Mouse (Mus musculus) kidney, adult 2 months (tissue): ENCODE results near the gene Krt87. TPM values are rescaled to one million over a fixed set of nuclear protein-coding genes. Genes with fewer than 3 reads are reported as not detected.

Experiments
- DNase-seq: peaks from one replicate; pipeline ENCODE4 v3.0.0; 2021
- H3K27ac ChIP-seq: fragments of 200-500 bp; 2 replicates; pipeline ENCODE4 v1.5.1; 2012; ENCODE audit warnings: low read depth, low read length, control low read depth, inconsistent platforms; ENCODE audit not compliant: insufficient read depth
- H3K27me3 ChIP-seq: fragments of 200-500 bp; replicated peaks from 2 replicates; pipeline ENCODE4 v1.6.1; 2012; ENCODE audit warnings: mild to moderate bottlenecking, moderate library complexity, low read length, inconsistent platforms; ENCODE audit not compliant: control insufficient read depth, insufficient read depth
- H3K36me3 ChIP-seq: fragments of 200-500 bp; 2 replicates; pipeline ENCODE4 v1.6.1; 2012; ENCODE audit warnings: mild to moderate bottlenecking, moderate library complexity, low read length, inconsistent platforms; ENCODE audit not compliant: control insufficient read depth, insufficient read depth
- H3K4me1 ChIP-seq: fragments of 200-500 bp; 2 replicates; pipeline ENCODE4 v1.6.1; 2011; ENCODE audit warnings: low read length; ENCODE audit not compliant: control insufficient read depth, insufficient read depth
- H3K4me3 ChIP-seq: fragments of 200-500 bp; 2 replicates; pipeline ENCODE4 v1.5.1; 2011; ENCODE audit warnings: mild to moderate bottlenecking, low read depth, low read length, control low read depth; ENCODE audit not compliant: insufficient read depth
- CTCF ChIP-seq: fragments of 200-500 bp; conservative IDR thresholded peaks from 2 replicates; pipeline ENCODE4 v1.5.1; 2011; ENCODE audit warnings: low read depth, mild to moderate bottlenecking, control low read depth, low read length, moderate library complexity, mixed read lengths; ENCODE audit not compliant: insufficient read depth, insufficient read length
- POLR2A ChIP-seq: fragments of 200-500 bp; IDR thresholded peaks from one replicate; pipeline ENCODE4 v1.6.1; 2011; ENCODE audit warnings: low read depth, low read length, control low read depth
- WGBS: fragments of 180-500 bp; shearing (Covaris S2); methylation state at CpG from one replicate; pipeline ENCODE4 v1.1.7; 2018; 5-methylcytosine and 5-hydroxymethylcytosine counted together
- polyA plus RNA-seq: library from polyadenylated mRNA; depleted of rRNA; stranded (reverse); fragments of >200 nt; gene quantifications from 2 replicates; pipeline ENCODE4 v1.2.3, GENCODE M21; 2012; rRNA removed

The Krt87 gene
- polyA plus RNA-seq, 1 experiment = not detected

DNA sequence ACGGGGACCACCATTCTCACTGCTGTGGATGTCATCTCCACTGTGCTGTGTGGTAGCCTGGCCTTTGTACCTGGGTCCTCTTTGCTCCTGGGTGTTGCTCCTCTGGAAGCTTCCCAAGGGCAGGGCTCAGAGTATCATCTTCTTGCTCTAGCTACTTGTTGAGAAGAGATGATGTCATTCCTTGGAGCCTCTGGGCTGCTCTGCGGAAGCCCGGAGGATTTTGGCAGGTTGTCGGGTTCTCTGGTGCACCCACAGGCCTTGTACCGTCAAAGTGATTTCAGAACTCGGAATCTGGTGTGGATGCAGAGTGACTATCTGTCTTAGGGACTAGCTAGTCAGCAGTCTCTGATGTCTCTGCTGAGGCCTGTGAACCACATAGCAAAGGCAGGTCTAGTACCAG is 53.5 kb downstream of the Krt87 start:
- no peaks in the 10 kb centered on the region for H3K4me1 ChIP-seq
- H3K27ac ChIP-seq = no peak overlapping the region
- no peak for DNase-seq
- no peak overlapping the region for H3K4me3 ChIP-seq
- 85% methylated on average over 6 of the region's 6 CpGs for WGBS
- H3K27me3 ChIP-seq = no peaks in the 10 kb centered on the region
- no peak for TF ChIP-seq CTCF
- TF ChIP-seq POLR2A = no peak
- no peaks in the 10 kb centered on the region for H3K36me3 ChIP-seq

DNA sequence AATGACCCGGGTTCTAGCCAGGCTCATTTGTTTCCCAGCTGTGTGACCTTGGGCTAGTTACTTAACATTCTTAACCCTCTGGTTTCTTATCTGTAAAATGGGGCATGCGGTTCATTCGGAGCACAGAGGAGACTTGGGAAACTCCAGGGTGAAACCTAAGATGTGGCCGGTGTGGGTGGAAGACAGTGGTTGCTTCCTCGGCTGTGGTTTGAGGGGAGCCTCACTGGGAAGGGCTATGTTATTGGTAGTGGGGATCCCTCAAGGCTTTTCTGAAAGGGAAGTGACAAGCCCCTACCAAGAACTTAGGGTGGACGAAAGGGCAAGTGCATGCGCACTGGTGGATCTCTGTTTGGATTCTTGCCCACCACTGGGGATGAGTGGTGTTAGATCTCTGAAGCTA is 54.0 kb downstream of the Krt87 start:
- H3K27me3 ChIP-seq = no peaks in the 10 kb centered on the region
- WGBS = 68% methylated on average over 7 of the region's 7 CpGs
- H3K4me1 ChIP-seq = no peaks in the 10 kb centered on the region
- H3K36me3 ChIP-seq = no peaks in the 10 kb centered on the region
- no peak overlapping the region for H3K27ac ChIP-seq
- TF ChIP-seq POLR2A = no peak
- TF ChIP-seq CTCF = no peak
- DNase-seq = no peak
- no peak overlapping the region for H3K4me3 ChIP-seq

DNA sequence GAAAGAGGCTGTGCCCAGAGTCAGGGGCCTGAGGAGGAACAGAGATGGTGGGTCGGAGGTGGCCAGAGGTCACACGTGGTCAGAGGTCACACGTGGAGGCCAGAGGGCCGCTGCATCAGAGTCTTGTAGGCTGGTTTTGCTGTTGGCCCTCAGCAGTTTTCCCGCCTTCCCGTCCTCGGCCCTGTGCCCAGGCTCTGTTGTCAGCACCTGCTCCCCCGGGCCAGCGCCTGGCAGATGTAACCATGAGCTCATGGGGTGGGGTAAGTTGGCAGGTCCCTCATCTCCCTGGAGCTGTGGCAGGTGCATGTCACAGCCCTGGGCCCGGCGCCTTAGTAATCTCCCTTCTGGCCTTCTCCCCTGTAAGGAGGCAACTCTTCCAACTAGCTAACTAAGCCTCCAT is 55.8 kb downstream of the Krt87 start:
- WGBS = 89% methylated on average over 11 of the region's 11 CpGs
- no peak overlapping the region for H3K27ac ChIP-seq

DNA sequence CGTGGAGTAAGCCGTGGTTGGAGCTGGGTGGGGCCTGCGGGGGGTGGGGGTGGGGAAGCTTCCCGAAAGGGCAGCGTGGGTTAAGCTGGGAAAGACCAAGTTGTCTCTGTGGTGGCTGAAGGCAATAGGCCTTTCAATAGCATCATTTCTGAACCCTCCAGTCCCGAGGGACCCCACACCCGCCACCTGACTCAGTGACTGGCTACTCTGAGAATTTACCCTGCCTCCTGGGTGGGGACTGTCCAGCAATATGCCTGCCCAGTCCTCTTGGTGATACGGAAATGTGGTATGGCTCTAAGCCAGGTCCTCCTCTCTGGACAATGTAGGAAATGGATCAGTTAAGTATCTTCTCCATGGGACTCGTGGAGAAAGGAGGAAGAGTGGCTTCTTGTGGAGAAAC is 56.8 kb downstream of the Krt87 start:
- 58% methylated on average over 9 of the region's 9 CpGs for WGBS
- no peak overlapping the region for H3K4me3 ChIP-seq
- H3K36me3 ChIP-seq = no peaks in the 10 kb centered on the region
- H3K4me1 ChIP-seq = peaks cover 5% of the 10 kb centered on the region
- TF ChIP-seq CTCF = no peak
- TF ChIP-seq POLR2A = no peak
- peak; percentile 79 for DNase-seq
- H3K27ac ChIP-seq = no peak overlapping the region
- no peaks in the 10 kb centered on the region for H3K27me3 ChIP-seq

More for the DNA sequence above, 55.8 kb downstream of the Krt87 start:
- Histone ChIP-seq H3K4me3 (no peak overlapping the region), H3K36me3 (no peaks in the 10 kb centered on the region), H3K4me1 (no peaks in the 10 kb centered on the region), H3K27me3 (no peaks in the 10 kb centered on the region)
- TF ChIP-seq POLR2A = no peak
- TF ChIP-seq CTCF = no peak
- no peak for DNase-seq

Other genes starting within 250 kb of the Krt87 start
- 6.2 and 7.0 TPM in 2 replicates for gene Grasp, start 214.6 kb downstream of the Krt87 start, polyA plus RNA-seq
- gene Nr4a1, start 184.5 kb downstream of the Krt87 start, polyA plus RNA-seq = 4.9 and 5.7 TPM in 2 replicates
- gene Atg101, start 154.5 kb downstream of the Krt87 start, polyA plus RNA-seq = 46.1 and 48.7 TPM in 2 replicates
- gene 6030408B16Rik, start 145.6 kb downstream of the Krt87 start, polyA plus RNA-seq = 0.13 and 0.37 TPM in 2 replicates
- gene Krt80, start 68.6 kb downstream of the Krt87 start, polyA plus RNA-seq = 14.2 and 14.7 TPM in 2 replicates
- 50.9 and 57.3 TPM in 2 replicates for gene Krt7, start 27.8 kb downstream of the Krt87 start, polyA plus RNA-seq
- gene Krt88, start 8.9 kb upstream of the Krt87 start, polyA plus RNA-seq = 0.18 TPM in 1 of 2 replicates, not detected in the other
- gene Krt81, start 24.9 kb upstream of the Krt87 start, polyA plus RNA-seq = not detected in 2 replicates
- not detected in 2 replicates for gene Krt86, start 34.7 kb upstream of the Krt87 start, polyA plus RNA-seq
- gene Krt83, start 52.7 kb upstream of the Krt87 start, polyA plus RNA-seq = 0.08 TPM in 1 of 2 replicates, not detected in the other
- gene Gm49425, start 78.5 kb upstream of the Krt87 start, polyA plus RNA-seq = not detected in 2 replicates
- gene Krt84, start 94.0 kb upstream of the Krt87 start, polyA plus RNA-seq = not detected in 2 replicates
- gene Krt82, start 111.9 kb upstream of the Krt87 start, polyA plus RNA-seq = not detected in 2 replicates
- gene Krt90, start 124.1 kb upstream of the Krt87 start, polyA plus RNA-seq = not detected in 2 replicates
- not detected in 2 replicates for gene Krt75, start 135.1 kb upstream of the Krt87 start, polyA plus RNA-seq
- gene Gm5414, start 189.4 kb upstream of the Krt87 start, polyA plus RNA-seq = not detected in 2 replicates
- gene Gm5478, start 208.6 kb upstream of the Krt87 start, polyA plus RNA-seq = not detected in 2 replicates
- not detected in 2 replicates for gene Krt6b, start 241.5 kb upstream of the Krt87 start, polyA plus RNA-seq